Mouse (Mus musculus) colon, adult 2 months (tissue): Measurements from ENCODE around the gene Tal1. TPM values are rescaled to one million over a fixed set of nuclear protein-coding genes. Genes with fewer than 3 reads are reported as not detected.

Source experiments
- polyA plus RNA-seq: library from polyadenylated mRNA; depleted of rRNA; stranded (reverse); fragments of >200 nt; gene quantifications from 2 replicates; pipeline ENCODE4 v1.2.3, GENCODE M21; 2012; rRNA removed

Tal1 gene
- 0.83 and 1.2 TPM in 2 replicates for polyA plus RNA-seq

DNA sequence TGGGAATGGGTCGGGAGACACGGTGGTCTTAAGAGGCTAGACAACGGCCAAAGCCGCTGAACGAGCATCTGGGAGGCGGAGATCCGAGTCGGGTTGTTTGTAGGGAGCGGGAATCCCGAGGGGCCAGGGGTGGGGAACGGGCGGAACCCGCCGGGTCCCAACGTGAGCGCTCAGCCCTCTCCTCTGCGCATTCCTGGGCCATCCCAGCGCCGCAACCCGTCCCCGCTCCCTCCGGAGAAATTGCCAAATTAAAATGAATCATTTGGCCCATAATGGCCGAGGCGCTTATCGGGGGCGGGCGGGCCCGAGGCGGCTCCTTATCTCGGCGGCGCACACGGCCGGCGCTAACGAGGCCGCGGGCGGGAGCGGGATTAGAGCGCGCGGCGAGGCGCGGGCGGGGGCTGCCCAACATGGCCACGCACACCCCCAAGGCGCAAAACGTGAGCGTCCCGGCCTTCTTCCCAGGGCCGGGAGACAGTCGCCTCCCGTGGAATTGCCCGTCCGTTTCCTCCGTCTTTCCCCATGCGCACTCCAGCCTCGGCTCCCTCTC lies at the start of gene Tal1:
TSS of gene Tal1 (plus strand) at position 56 of the 550 bp plus-strand sequence.

DNA sequence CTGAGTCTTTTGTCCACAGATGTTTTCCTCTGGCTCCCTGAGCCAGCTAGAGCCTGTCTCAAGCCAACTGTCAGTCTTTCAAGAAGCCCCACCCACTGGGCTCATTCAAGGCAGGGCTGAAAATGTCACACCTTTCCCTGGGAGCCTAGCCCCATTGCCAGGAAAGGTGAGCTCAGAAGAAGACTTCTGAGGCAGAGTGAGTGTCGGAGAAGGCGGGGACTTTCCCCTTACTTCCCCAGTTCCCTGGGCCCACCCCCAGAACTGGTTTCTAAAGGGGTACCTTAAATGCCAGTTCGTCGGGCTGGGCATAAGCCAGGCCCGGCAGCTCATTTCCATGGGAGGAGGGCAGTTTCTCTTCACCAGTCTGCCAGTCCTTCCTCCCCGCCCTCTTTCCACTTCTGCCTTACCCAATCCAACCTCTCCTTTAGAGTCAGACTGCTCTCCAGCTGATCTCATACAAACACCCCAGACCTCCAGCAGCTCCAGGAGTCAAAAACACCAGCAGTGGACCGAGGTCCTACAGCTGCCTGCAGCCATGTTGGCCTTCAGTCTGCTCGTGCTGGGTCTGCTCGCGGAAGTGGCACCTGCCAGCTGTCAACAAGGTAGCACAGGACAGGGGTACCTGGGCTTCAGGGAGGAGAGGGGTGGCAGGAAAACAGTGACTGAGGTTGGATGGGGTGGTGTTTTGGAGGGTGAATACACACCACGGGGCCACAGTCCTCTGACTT lies 32.5 kb downstream of the Tal1 start, which contains the start of gene Pdzk1ip1:
TSS of gene Pdzk1ip1 (plus strand) at position 98 of the 728 bp plus-strand sequence.

Other genes with a start within 250 kb of the Tal1 start
- not detected in 2 replicates for gene Gm12830, start 234.7 kb upstream of the Tal1 start, polyA plus RNA-seq
- 53.9 and 54.4 TPM in 2 replicates for gene Foxd2, start 147.6 kb upstream of the Tal1 start, polyA plus RNA-seq
- 0.64 and 1.0 TPM in 2 replicates for gene Foxe3, start 130.4 kb upstream of the Tal1 start, polyA plus RNA-seq
- 62.6 and 64.0 TPM in 2 replicates for gene Cmpk1, start 69.2 kb upstream of the Tal1 start, polyA plus RNA-seq
- gene Stil, start 56.3 kb upstream of the Tal1 start, polyA plus RNA-seq: 1.2 and 1.6 TPM in 2 replicates
- 428 and 460 TPM in 2 replicates for gene Pdzk1ip1, start 32.3 kb downstream of the Tal1 start, polyA plus RNA-seq
- gene Cyp4x1, start 77.9 kb downstream of the Tal1 start, polyA plus RNA-seq: 0.19 and 0.24 TPM in 2 replicates
- gene Cyp4a29, start 185.7 kb downstream of the Tal1 start, polyA plus RNA-seq: not detected in 2 replicates
- gene Cyp4a12a, start 242.6 kb downstream of the Tal1 start, polyA plus RNA-seq: not detected in 2 replicates